Mouse (Mus musculus) lung, adult 2 months (tissue): ENCODE results near the gene Chac1.

ENCODE experiments used
- CTCF ChIP-seq: fragments of 200-500 bp; IDR thresholded peaks from 2 replicates; pipeline ENCODE4 v1.5.1; 2011; ENCODE audit warnings: mild to moderate bottlenecking, low read length, control low read depth; ENCODE audit not compliant: insufficient read depth
- POLR2A ChIP-seq: fragments of 200-500 bp; IDR thresholded peaks from 2 replicates; pipeline ENCODE4 v1.6.1; 2011; ENCODE audit warnings: low read depth, mild to moderate bottlenecking, control low read depth, low read length, borderline replicate concordance; ENCODE audit errors: extremely low read depth

GRCm38 (mm10) chr2:119311544-119311943, 39.5 kb upstream of the Chac1 start:
- no peak for TF ChIP-seq CTCF
- 0 out of 2 replicates have a peak, but pooled peaks have one; percentile 12 for TF ChIP-seq POLR2A
